Mouse (Mus musculus) limb, embryonic 14.5 days (tissue): ENCODE results near the gene Olfr804. TPM values are rescaled to one million over a fixed set of nuclear protein-coding genes. Genes with fewer than 3 reads are reported as not detected.

Experiments
- ATAC-seq: fragments of 200-750 bp; cut with Nextera tagmentation; 2 replicates; pipeline ENCODE4 v1.8.0; 2017; ENCODE audit warnings: low read depth, moderate number of reproducible peaks, moderate TSS enrichment; ENCODE audit not compliant: low FRiP score
- DNase-seq: peaks from one replicate; pipeline ENCODE4 v3.0.0-alpha.2; 2015; ENCODE audit warnings: low spot score
- H3K27ac ChIP-seq: fragments of 300-500 bp; sonication (generic); replicated peaks from 2 replicates; pipeline ENCODE4 v1.5.1; 2014; ENCODE audit warnings: low read depth, mild to moderate bottlenecking, low read length, moderate library complexity, mixed read lengths
- H3K27me3 ChIP-seq: fragments of 300-500 bp; sonication (generic); 2 replicates; pipeline ENCODE4 v1.6.1; 2014; ENCODE audit warnings: low read length, mixed read lengths; ENCODE audit not compliant: control insufficient read depth, insufficient read depth
- H3K36me3 ChIP-seq: fragments of 300-500 bp; sonication (generic); 2 replicates; pipeline ENCODE4 v1.6.1; 2014; ENCODE audit warnings: mild to moderate bottlenecking, low read length, moderate library complexity, mixed read lengths; ENCODE audit not compliant: control insufficient read depth, insufficient read depth
- H3K4me1 ChIP-seq: fragments of 300-500 bp; sonication (generic); 2 replicates; pipeline ENCODE4 v1.6.1; 2014; ENCODE audit warnings: antibody characterized with exemption, low read length, mixed read lengths; ENCODE audit not compliant: control insufficient read depth, insufficient read depth
- H3K4me2 ChIP-seq: fragments of 300-500 bp; sonication (generic); replicated peaks from 2 replicates; pipeline ENCODE4 v1.6.1; 2014; ENCODE audit warnings: low read depth, mild to moderate bottlenecking, low read length, moderate library complexity; ENCODE audit not compliant: severe bottlenecking
- H3K4me3 ChIP-seq: fragments of 300-500 bp; sonication (generic); replicated peaks from 2 replicates; pipeline ENCODE4 v1.5.1; 2014; ENCODE audit warnings: low read length
- H3K9ac ChIP-seq: fragments of 300-500 bp; sonication (generic); 2 replicates; pipeline ENCODE4 v1.6.1; 2014; ENCODE audit warnings: mild to moderate bottlenecking, low read depth, low read length, moderate library complexity; ENCODE audit not compliant: severe bottlenecking
- H3K9me3 ChIP-seq: fragments of 300-500 bp; sonication (generic); 2 replicates; pipeline ENCODE4 v1.6.1; 2016; ENCODE audit warnings: low read length; ENCODE audit not compliant: control insufficient read depth
- POLR2A ChIP-seq: fragments of 200-500 bp; IDR thresholded peaks from 2 replicates; pipeline ENCODE4 v1.8.0; 2012; ENCODE audit warnings: inconsistent platforms, mild to moderate bottlenecking, moderate library complexity, borderline replicate concordance; ENCODE audit not compliant: insufficient read depth, insufficient read length; ENCODE audit errors: extremely low read depth
- whole genome bisulfite sequencing: fragments of 180-500 bp; shearing (Covaris S2); extraction: QIAGEN DNeasy Blood & Tissue Kit; methylation state at CpG from one replicate; pipeline ENCODE4 v1.1.7; 2014; 5-methylcytosine and 5-hydroxymethylcytosine counted together
- microRNA-seq: library from miRNA; unstranded; fragments of <30 nt; microRNA quantifications from one replicate; pipeline ENCODE4, GENCODE M21; 2016
- polyA plus RNA-seq, 2 experiments: library from polyadenylated mRNA; depleted of rRNA in 1 of 2; stranded (reverse) in 1 of 2; unstranded in 1 of 2; fragments of >200 nt; fragmentation: Nextera tagmentation in 1 of 2; extraction: Ambion mirVana in 1 of 2; gene quantifications; 2 replicates each; pipeline versions ENCODE4 v1.2.1 to v1.2.3; 2012 to 2014

Olfr804 gene
- polyA plus RNA-seq, 2 experiments, result not detected

DNA sequence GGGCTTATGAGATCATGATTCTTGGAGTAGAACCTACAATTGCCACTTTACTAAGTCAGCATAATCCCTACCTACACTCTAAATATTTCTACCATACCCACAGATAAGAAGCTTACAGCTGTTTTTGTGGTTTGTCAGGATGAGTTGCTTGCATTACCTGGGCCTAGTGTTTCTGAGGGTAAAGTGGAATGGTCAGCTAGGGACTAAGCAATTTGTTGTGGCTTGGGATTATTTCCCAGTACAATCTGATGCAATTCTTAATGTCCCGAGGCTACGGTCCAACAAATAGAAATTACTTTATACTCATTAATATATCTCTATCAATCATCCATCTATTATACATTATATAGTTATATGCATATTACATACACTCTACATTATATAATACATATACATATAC, 26.3 kb downstream of the Olfr804 start, which contains the start of gene Olfr805:
Olfr805 (minus strand) TSS at position 101 of the 400 bp plus-strand sequence.
- H3K36me3 ChIP-seq, result no peaks in the 10 kb centered on the region
- H3K9me3 ChIP-seq, result no peaks in the 10 kb centered on the region
- H3K4me1 ChIP-seq, result no peaks in the 10 kb centered on the region
- no peak within 1 kb of the TSS for H3K4me3 ChIP-seq
- no peak for ATAC-seq
- no peak within 1 kb of the TSS for H3K4me2 ChIP-seq
- no peak for DNase-seq
- H3K27me3 ChIP-seq, result no peaks in the 10 kb centered on the region
- H3K27ac ChIP-seq, result no peak within 1 kb of the TSS
- TF ChIP-seq POLR2A, result no peak
- no peak within 1 kb of the TSS for H3K9ac ChIP-seq
- 91% methylated on average over 2 of the region's 2 CpGs for WGBS

DNA sequence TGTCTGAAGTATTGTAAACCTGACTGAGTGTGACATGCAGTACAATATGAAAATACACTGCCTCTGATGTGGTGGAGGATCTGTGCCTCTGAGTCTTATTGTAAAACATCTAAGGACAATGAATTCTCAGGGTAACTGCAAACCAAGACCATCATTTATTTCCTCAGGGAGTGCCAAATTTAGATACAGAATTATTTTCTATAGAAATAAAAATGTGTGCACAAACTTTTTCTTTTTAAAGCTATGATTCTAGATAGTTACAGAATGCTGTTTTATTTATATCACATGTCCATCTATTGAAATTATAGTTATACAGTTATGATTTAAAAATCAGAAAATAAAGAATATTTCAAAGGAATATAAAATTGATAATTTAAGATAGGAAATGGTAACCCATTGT, 38.8 kb downstream of the Olfr804 start, which contains the start of gene Olfr806:
Olfr806 (minus strand) TSS at position 101 of the 400 bp plus-strand sequence.
- DNase-seq (no peak), ATAC-seq (no peak)
- H3K9ac ChIP-seq, result no peak within 1 kb of the TSS
- no peak within 1 kb of the TSS for H3K27ac ChIP-seq
- no peaks in the 10 kb centered on the region for H3K36me3 ChIP-seq
- no peak for TF ChIP-seq POLR2A
- no peak within 1 kb of the TSS for H3K4me3 ChIP-seq
- no peaks in the 10 kb centered on the region for H3K27me3 ChIP-seq
- no peaks in the 10 kb centered on the region for H3K9me3 ChIP-seq
- no peak within 1 kb of the TSS for H3K4me2 ChIP-seq
- no peaks in the 10 kb centered on the region for H3K4me1 ChIP-seq

DNA sequence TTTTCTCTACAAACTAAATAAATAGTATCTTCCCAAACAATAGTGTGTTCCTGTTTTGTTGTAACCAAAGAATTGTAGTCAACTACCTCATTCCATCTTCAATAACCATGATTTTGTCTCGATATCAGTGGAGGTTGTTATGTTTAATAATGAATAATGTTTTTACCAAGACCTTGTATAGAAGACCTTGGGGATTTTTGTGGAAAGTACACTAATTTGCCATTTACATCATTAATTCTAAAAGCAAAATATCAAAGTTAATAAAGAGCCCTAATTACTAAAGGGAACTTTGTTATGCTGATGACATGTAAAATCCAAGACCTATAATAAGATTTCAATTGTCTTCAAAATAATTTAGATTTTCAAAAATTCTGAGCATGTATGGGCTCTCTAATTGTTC, 54.7 kb downstream of the Olfr804 start, which contains the start of gene Olfr807:
Olfr807 (minus strand) TSS at position 101 of the 400 bp plus-strand sequence.
- Histone ChIP-seq H3K4me3 (no peak within 1 kb of the TSS), H3K36me3 (no peaks in the 10 kb centered on the region)

More for the DNA sequence above, 54.7 kb downstream of the Olfr804 start, which contains the start of gene Olfr807:
- TF ChIP-seq POLR2A, result no peak
- ATAC-seq (no peak), DNase-seq (no peak)
- no peak within 1 kb of the TSS for H3K4me2 ChIP-seq
- no peak within 1 kb of the TSS for H3K27ac ChIP-seq
- no peaks in the 10 kb centered on the region for H3K27me3 ChIP-seq
- no peaks in the 10 kb centered on the region for H3K9me3 ChIP-seq
- 84% methylated on average over 1 of the region's 1 CpGs for WGBS
- no peak within 1 kb of the TSS for H3K9ac ChIP-seq
- no peaks in the 10 kb centered on the region for H3K4me1 ChIP-seq

Small RNA genes within 50 kb of the gene (microRNA-seq; reads per million reads assigned to microRNA genes)
- gene Gm24485, result not detected

Other genes with a start within 250 kb of the Olfr804 start
- not detected in 2 replicates for gene Olfr787, start 241.3 kb upstream of the Olfr804 start, polyA plus RNA-seq (2012; rRNA removed)
- not detected in 2 replicates for gene Olfr787, start 241.3 kb upstream of the Olfr804 start, polyA plus RNA-seq (2014; fragmentation: Nextera tagmentation; extraction: Ambion mirVana)
- gene Olfr788, start 232.2 kb upstream of the Olfr804 start, polyA plus RNA-seq (2012; rRNA removed), result not detected in 2 replicates
- not detected in 2 replicates for gene Olfr788, start 232.2 kb upstream of the Olfr804 start, polyA plus RNA-seq (2014; fragmentation: Nextera tagmentation; extraction: Ambion mirVana)
- not detected in 2 replicates for gene Olfr789, start 218.5 kb upstream of the Olfr804 start, polyA plus RNA-seq (2012; rRNA removed)
- gene Olfr789, start 218.5 kb upstream of the Olfr804 start, polyA plus RNA-seq (2014; fragmentation: Nextera tagmentation; extraction: Ambion mirVana), result not detected in 2 replicates
- gene Olfr790, start 204.7 kb upstream of the Olfr804 start, polyA plus RNA-seq (2012; rRNA removed), result not detected in 2 replicates
- gene Olfr790, start 204.7 kb upstream of the Olfr804 start, polyA plus RNA-seq (2014; fragmentation: Nextera tagmentation; extraction: Ambion mirVana), result not detected in 2 replicates
- gene Olfr791, start 181.4 kb upstream of the Olfr804 start, polyA plus RNA-seq (2012; rRNA removed), result not detected in 2 replicates
- gene Olfr791, start 181.4 kb upstream of the Olfr804 start, polyA plus RNA-seq (2014; fragmentation: Nextera tagmentation; extraction: Ambion mirVana), result not detected in 2 replicates
- gene Olfr792, start 164.0 kb upstream of the Olfr804 start, polyA plus RNA-seq (2012; rRNA removed), result not detected in 2 replicates
- not detected in 2 replicates for gene Olfr792, start 164.0 kb upstream of the Olfr804 start, polyA plus RNA-seq (2014; fragmentation: Nextera tagmentation; extraction: Ambion mirVana)
- not detected in 2 replicates for gene Olfr794, start 135.6 kb upstream of the Olfr804 start, polyA plus RNA-seq (2012; rRNA removed)
- gene Olfr794, start 135.6 kb upstream of the Olfr804 start, polyA plus RNA-seq (2014; fragmentation: Nextera tagmentation; extraction: Ambion mirVana), result not detected in 2 replicates
- not detected in 2 replicates for gene Olfr796, start 90.6 kb upstream of the Olfr804 start, polyA plus RNA-seq (2012; rRNA removed)
- gene Olfr796, start 90.6 kb upstream of the Olfr804 start, polyA plus RNA-seq (2014; fragmentation: Nextera tagmentation; extraction: Ambion mirVana), result not detected in 2 replicates
- not detected in 2 replicates for gene Olfr798, start 75.3 kb upstream of the Olfr804 start, polyA plus RNA-seq (2012; rRNA removed)
- not detected in 2 replicates for gene Olfr798, start 75.3 kb upstream of the Olfr804 start, polyA plus RNA-seq (2014; fragmentation: Nextera tagmentation; extraction: Ambion mirVana)
- not detected in 2 replicates for gene Olfr799, start 65.7 kb upstream of the Olfr804 start, polyA plus RNA-seq (2012; rRNA removed)
- not detected in 2 replicates for gene Olfr799, start 65.7 kb upstream of the Olfr804 start, polyA plus RNA-seq (2014; fragmentation: Nextera tagmentation; extraction: Ambion mirVana)
- not detected in 2 replicates for gene Olfr800, start 45.5 kb upstream of the Olfr804 start, polyA plus RNA-seq (2012; rRNA removed)
- gene Olfr800, start 45.5 kb upstream of the Olfr804 start, polyA plus RNA-seq (2014; fragmentation: Nextera tagmentation; extraction: Ambion mirVana), result not detected in 2 replicates
- not detected in 2 replicates for gene Olfr801, start 29.3 kb upstream of the Olfr804 start, polyA plus RNA-seq (2012; rRNA removed)
- not detected in 2 replicates for gene Olfr801, start 29.3 kb upstream of the Olfr804 start, polyA plus RNA-seq (2014; fragmentation: Nextera tagmentation; extraction: Ambion mirVana)
- not detected in 2 replicates for gene Olfr802, start 15.0 kb upstream of the Olfr804 start, polyA plus RNA-seq (2012; rRNA removed)
- gene Olfr802, start 15.0 kb upstream of the Olfr804 start, polyA plus RNA-seq (2014; fragmentation: Nextera tagmentation; extraction: Ambion mirVana), result not detected in 2 replicates
- gene Olfr803, start 8.9 kb upstream of the Olfr804 start, polyA plus RNA-seq (2012; rRNA removed), result not detected in 2 replicates
- gene Olfr803, start 8.9 kb upstream of the Olfr804 start, polyA plus RNA-seq (2014; fragmentation: Nextera tagmentation; extraction: Ambion mirVana), result not detected in 2 replicates
- not detected in 2 replicates for gene Olfr805, start 26.2 kb downstream of the Olfr804 start, polyA plus RNA-seq (2012; rRNA removed)
- not detected in 2 replicates for gene Olfr805, start 26.2 kb downstream of the Olfr804 start, polyA plus RNA-seq (2014; fragmentation: Nextera tagmentation; extraction: Ambion mirVana)
- gene Olfr806, start 38.7 kb downstream of the Olfr804 start, polyA plus RNA-seq (2012; rRNA removed), result not detected in 2 replicates
- not detected in 2 replicates for gene Olfr806, start 38.7 kb downstream of the Olfr804 start, polyA plus RNA-seq (2014; fragmentation: Nextera tagmentation; extraction: Ambion mirVana)
- not detected in 2 replicates for gene Olfr807, start 54.6 kb downstream of the Olfr804 start, polyA plus RNA-seq (2012; rRNA removed)
- not detected in 2 replicates for gene Olfr807, start 54.6 kb downstream of the Olfr804 start, polyA plus RNA-seq (2014; fragmentation: Nextera tagmentation; extraction: Ambion mirVana)
- not detected in 2 replicates for gene Olfr808, start 62.3 kb downstream of the Olfr804 start, polyA plus RNA-seq (2012; rRNA removed)
- not detected in 2 replicates for gene Olfr808, start 62.3 kb downstream of the Olfr804 start, polyA plus RNA-seq (2014; fragmentation: Nextera tagmentation; extraction: Ambion mirVana)
- gene Olfr809, start 71.4 kb downstream of the Olfr804 start, polyA plus RNA-seq (2012; rRNA removed), result not detected in 2 replicates
- gene Olfr809, start 71.4 kb downstream of the Olfr804 start, polyA plus RNA-seq (2014; fragmentation: Nextera tagmentation; extraction: Ambion mirVana), result not detected in 2 replicates
- not detected in 2 replicates for gene Olfr810, start 91.7 kb downstream of the Olfr804 start, polyA plus RNA-seq (2012; rRNA removed)
- not detected in 2 replicates for gene Olfr810, start 91.7 kb downstream of the Olfr804 start, polyA plus RNA-seq (2014; fragmentation: Nextera tagmentation; extraction: Ambion mirVana)
- gene Olfr811, start 101.2 kb downstream of the Olfr804 start, polyA plus RNA-seq (2012; rRNA removed), result not detected in 2 replicates
- not detected in 2 replicates for gene Olfr811, start 101.2 kb downstream of the Olfr804 start, polyA plus RNA-seq (2014; fragmentation: Nextera tagmentation; extraction: Ambion mirVana)
- gene Olfr812, start 142.9 kb downstream of the Olfr804 start, polyA plus RNA-seq (2012; rRNA removed), result not detected in 2 replicates
- gene Olfr812, start 142.9 kb downstream of the Olfr804 start, polyA plus RNA-seq (2014; fragmentation: Nextera tagmentation; extraction: Ambion mirVana), result not detected in 2 replicates
- not detected in 2 replicates for gene Olfr813, start 152.2 kb downstream of the Olfr804 start, polyA plus RNA-seq (2012; rRNA removed)
- gene Olfr813, start 152.2 kb downstream of the Olfr804 start, polyA plus RNA-seq (2014; fragmentation: Nextera tagmentation; extraction: Ambion mirVana), result not detected in 2 replicates
- gene Olfr814, start 176.6 kb downstream of the Olfr804 start, polyA plus RNA-seq (2012; rRNA removed), result not detected in 2 replicates
- not detected in 2 replicates for gene Olfr814, start 176.6 kb downstream of the Olfr804 start, polyA plus RNA-seq (2014; fragmentation: Nextera tagmentation; extraction: Ambion mirVana)
- not detected in 2 replicates for gene Olfr815, start 202.7 kb downstream of the Olfr804 start, polyA plus RNA-seq (2012; rRNA removed)
- not detected in 2 replicates for gene Olfr815, start 202.7 kb downstream of the Olfr804 start, polyA plus RNA-seq (2014; fragmentation: Nextera tagmentation; extraction: Ambion mirVana)
- gene Olfr816, start 212.4 kb downstream of the Olfr804 start, polyA plus RNA-seq (2012; rRNA removed), result not detected in 2 replicates
- not detected in 2 replicates for gene Olfr816, start 212.4 kb downstream of the Olfr804 start, polyA plus RNA-seq (2014; fragmentation: Nextera tagmentation; extraction: Ambion mirVana)
- gene Olfr818, start 245.9 kb downstream of the Olfr804 start, polyA plus RNA-seq (2012; rRNA removed), result not detected in 2 replicates
- gene Olfr818, start 245.9 kb downstream of the Olfr804 start, polyA plus RNA-seq (2014; fragmentation: Nextera tagmentation; extraction: Ambion mirVana), result not detected in 2 replicates